Mouse (Mus musculus) liver, embryonic 13.5 days (tissue): ENCODE results near the gene Arhgap5. TPM values are rescaled to one million over a fixed set of nuclear protein-coding genes. Genes with fewer than 3 reads are reported as not detected.

Experiments used
- ATAC-seq: fragments of 200-750 bp; cut with Nextera tagmentation; 2 replicates; pipeline ENCODE4 v1.8.0; 2017; ENCODE audit warnings: low read depth, mild to moderate bottlenecking, moderate number of reproducible peaks, moderate library complexity
- DNase-seq: peaks from one replicate; pipeline ENCODE4 v3.0.0; 2022
- H3K27ac ChIP-seq: fragments of 300-500 bp; sonication (generic); 2 replicates; pipeline ENCODE4 v1.5.1; 2015; ENCODE audit warnings: moderate library complexity, mild to moderate bottlenecking, inconsistent platforms
- H3K27me3 ChIP-seq: fragments of 300-500 bp; sonication (generic); 2 replicates; pipeline ENCODE4 v1.6.1; 2015; ENCODE audit warnings: mild to moderate bottlenecking, inconsistent platforms
- H3K36me3 ChIP-seq: fragments of 300-500 bp; sonication (generic); 2 replicates; pipeline ENCODE4 v1.6.1; 2015; ENCODE audit warnings: mild to moderate bottlenecking, inconsistent platforms
- H3K4me1 ChIP-seq: fragments of 300-500 bp; sonication (generic); replicated peaks from 2 replicates; pipeline ENCODE4 v1.6.1; 2015; ENCODE audit warnings: inconsistent platforms
- H3K4me2 ChIP-seq: fragments of 300-500 bp; sonication (generic); 2 replicates; pipeline ENCODE4 v1.6.1; 2015; ENCODE audit warnings: inconsistent platforms, mild to moderate bottlenecking, moderate library complexity
- H3K4me3 ChIP-seq: fragments of 300-500 bp; sonication (generic); replicated peaks from 2 replicates; pipeline ENCODE4 v1.5.1; 2015; ENCODE audit warnings: mild to moderate bottlenecking, inconsistent platforms
- H3K9ac ChIP-seq: fragments of 300-500 bp; sonication (generic); 2 replicates; pipeline ENCODE4 v1.6.1; 2015; ENCODE audit warnings: mild to moderate bottlenecking, inconsistent platforms
- H3K9me3 ChIP-seq: fragments of 300-500 bp; sonication (generic); replicated peaks from 2 replicates; pipeline ENCODE4 v1.6.1; 2016; ENCODE audit warnings: inconsistent platforms
- WGBS: fragments of 180-500 bp; shearing (Covaris S2); methylation state at CpG from one replicate; pipeline ENCODE4 v1.1.7; 2015; ENCODE audit not compliant: insufficient replicate concordance; 5-methylcytosine and 5-hydroxymethylcytosine counted together
- polyA plus RNA-seq: library from polyadenylated mRNA; unstranded; fragments of >200 nt; fragmentation: Nextera tagmentation; extraction: Ambion mirVana; gene quantifications from 2 replicates; pipeline ENCODE4 v1.2.1, GENCODE M21; 2015

The Arhgap5 gene
- polyA plus RNA-seq, 1 experiment from 2014 or later, result 7.5 TPM

DNA sequence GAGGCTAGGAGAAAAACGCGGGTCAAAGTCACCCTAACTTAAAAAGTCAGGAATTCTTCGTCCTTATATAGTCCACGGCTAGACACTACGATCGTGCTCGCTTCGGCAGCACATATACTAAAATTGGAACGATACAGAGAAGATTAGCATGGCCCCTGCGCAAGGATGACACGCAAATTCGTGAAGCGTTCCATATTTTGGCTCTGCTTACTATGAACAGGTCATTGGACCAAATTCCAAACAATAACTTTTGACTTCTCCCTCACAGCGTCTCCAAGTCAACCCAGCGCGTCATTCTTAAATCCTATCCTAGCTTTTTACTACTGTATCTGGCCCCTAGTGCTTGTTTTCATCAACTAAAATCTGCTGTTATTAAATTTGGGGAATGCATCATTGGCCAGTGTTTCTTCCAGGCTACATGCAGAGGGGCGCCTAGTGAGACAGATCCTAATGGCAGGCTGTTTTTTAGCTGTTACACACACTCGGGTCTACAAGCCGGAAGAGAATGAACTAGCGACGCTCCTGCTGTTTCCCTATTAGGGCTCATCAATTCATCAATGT lies 100.0 kb downstream of the Arhgap5 start:
- H3K9me3 ChIP-seq, result 0 out of 2 replicates have a peak, but pooled peaks cover under 1% of the 10 kb centered on the region
- ATAC-seq, result peak; percentile 82
- H3K36me3 ChIP-seq, result no peaks in the 10 kb centered on the region
- H3K4me1 ChIP-seq, result peaks cover 18% of the 10 kb centered on the region
- peak overlapping the region; percentile 74 for H3K9ac ChIP-seq
- under 1% methylated on average over 21 of the region's 21 CpGs for WGBS
- peak overlapping the region; percentile 68 for H3K4me3 ChIP-seq
- peak overlapping the region; percentile 92 for H3K27ac ChIP-seq
- H3K4me2 ChIP-seq, result peak overlapping the region; percentile 87
- H3K27me3 ChIP-seq, result no peaks in the 10 kb centered on the region
- peak; percentile 69 for DNase-seq

DNA sequence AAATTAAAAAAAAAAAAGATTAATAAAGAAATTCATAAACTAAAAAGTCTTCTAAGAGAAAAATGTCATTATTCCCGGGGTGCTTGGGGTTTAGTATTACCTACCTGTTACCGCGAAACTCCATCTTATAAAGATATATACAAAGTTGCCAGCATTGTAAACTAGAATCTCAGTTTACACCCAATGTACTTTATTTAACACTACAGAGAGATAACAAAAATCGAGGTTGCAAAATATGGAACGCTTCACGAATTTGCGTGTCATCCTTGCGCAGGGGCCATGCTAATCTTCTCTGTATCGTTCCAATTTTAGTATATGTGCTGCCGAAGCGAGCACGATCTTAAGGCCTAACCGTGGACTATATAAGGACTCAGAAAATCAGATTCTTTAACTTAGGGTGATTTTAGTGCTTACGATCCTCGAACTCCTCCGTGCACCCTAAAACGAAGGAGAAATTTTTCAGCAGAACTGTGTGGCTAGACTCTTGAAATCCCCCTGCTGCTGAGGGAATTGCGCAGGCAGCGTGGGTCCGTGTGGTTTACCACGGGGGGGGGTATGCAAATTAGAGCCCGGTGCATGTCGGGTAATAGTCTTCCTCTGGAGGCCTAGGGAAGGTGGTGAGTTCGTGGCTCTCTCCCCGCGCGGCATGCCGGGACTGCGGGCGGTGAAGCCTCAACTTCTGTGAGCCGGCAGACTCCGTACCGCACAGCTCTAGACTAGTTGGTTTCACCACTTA lies 100.7 kb downstream of the Arhgap5 start:
- Histone ChIP-seq H3K4me2 (peak overlapping the region; percentile 87), H3K4me1 (peaks cover 18% of the 10 kb centered on the region), H3K27me3 (no peaks in the 10 kb centered on the region), H3K9me3 (no peaks in the 10 kb centered on the region), H3K27ac (peak overlapping the region; percentile 92), H3K4me3 (peak overlapping the region; percentile 68), H3K9ac (peak overlapping the region; percentile 74), H3K36me3 (no peaks in the 10 kb centered on the region)
- WGBS, result under 1% methylated on average over 33 of the region's 33 CpGs
- peak; percentile 86 for DNase-seq
- ATAC-seq, result peak; percentile 87

DNA sequence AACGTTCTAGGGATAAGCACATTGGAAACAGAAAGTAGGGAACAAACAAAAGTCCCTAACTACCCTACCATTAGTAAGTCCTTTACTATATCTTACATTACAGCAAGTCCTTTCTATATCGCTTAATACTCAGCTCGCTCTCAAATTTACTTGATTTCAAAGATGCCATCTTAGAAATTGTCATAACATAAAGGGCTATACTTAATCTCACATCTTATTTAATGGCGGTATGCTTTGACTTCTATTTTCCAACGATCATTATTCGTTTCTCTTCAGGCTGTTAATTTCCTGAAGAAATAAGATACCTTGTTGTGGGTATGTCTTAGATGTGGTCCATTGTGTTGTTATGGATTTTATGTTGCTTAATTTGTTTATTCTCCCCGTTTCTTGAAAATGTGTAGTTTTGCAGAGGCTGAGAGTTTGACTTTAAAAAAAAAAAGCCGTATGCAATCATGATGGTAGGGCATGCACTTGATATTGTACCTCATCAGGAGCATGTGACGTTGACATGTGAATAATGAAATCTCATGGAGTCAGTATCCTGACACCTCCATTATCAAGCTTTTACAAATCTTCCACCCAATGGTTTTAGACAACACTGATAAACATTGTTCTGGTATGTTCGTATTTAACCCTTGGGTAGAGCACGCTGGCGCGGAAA lies 101.3 kb downstream of the Arhgap5 start:
- 45% methylated on average over 13 of the region's 13 CpGs for WGBS
- no peaks in the 10 kb centered on the region for H3K27me3 ChIP-seq
- no peaks in the 10 kb centered on the region for H3K9me3 ChIP-seq
- H3K27ac ChIP-seq, result peak overlapping the region; percentile 25; the same call in 1 of the 2 replicates
- peak overlapping the region; percentile 68 for H3K4me3 ChIP-seq
- ATAC-seq (no peak), DNase-seq (no peak)
- peaks cover 18% of the 10 kb centered on the region for H3K4me1 ChIP-seq
- no peaks in the 10 kb centered on the region for H3K36me3 ChIP-seq
- peak overlapping the region; percentile 87 for H3K4me2 ChIP-seq
- H3K9ac ChIP-seq, result peak overlapping the region; percentile 74

DNA sequence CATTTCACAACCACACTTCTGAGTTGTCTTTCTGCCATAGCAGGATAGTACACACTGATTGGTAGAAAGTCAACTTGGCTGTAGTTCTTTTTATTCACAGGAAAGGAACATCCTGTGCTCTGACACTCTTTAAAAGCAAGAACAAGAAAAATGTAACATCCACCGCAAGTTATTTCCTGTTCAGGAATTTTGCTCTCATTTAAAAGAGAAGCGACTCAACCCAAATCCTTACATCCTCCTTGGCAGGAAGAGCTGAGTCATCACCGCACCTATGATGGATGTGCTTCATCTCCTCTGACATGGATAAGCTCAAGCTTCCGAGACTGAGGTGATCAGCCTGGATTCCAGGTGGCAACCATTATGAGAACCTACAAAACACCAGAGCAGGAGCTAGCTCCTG lies 103.6 kb downstream of the Arhgap5 start:
- no peaks in the 10 kb centered on the region for H3K9me3 ChIP-seq
- H3K4me3 ChIP-seq, result no peak overlapping the region
- no peaks in the 10 kb centered on the region for H3K36me3 ChIP-seq
- H3K4me2 ChIP-seq, result no peak overlapping the region
- DNase-seq (no peak), ATAC-seq (no peak)
- peaks cover 12% of the 10 kb centered on the region for H3K4me1 ChIP-seq
- no peaks in the 10 kb centered on the region for H3K27me3 ChIP-seq
- H3K27ac ChIP-seq, result no peak overlapping the region
- 33% methylated on average over 4 of the region's 4 CpGs for WGBS
- no peak overlapping the region for H3K9ac ChIP-seq

DNA sequence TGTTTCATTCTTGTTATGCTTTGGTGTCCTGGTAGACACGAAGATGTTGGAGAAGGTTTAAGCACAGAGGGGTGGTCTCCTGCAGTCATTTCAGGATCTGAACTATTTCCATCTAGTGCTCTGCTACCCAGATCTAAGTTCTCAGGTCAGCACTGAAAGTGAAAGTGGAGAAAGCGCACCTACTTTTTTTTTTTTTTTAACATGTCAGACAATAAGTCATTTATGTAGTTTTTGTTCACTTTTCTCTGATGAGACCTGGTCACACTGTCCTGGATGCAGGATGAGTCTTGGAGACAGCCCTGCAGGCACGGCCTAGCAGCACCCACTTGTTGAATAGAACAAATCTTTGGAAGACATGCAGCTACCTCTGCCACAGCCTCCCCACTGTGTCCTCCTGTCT lies 111.9 kb downstream of the Arhgap5 start:
- Histone ChIP-seq H3K4me3 (no peak overlapping the region), H3K9ac (no peak overlapping the region), H3K36me3 (no peaks in the 10 kb centered on the region), H3K9me3 (no peaks in the 10 kb centered on the region), H3K27ac (no peak overlapping the region), H3K4me1 (no peaks in the 10 kb centered on the region), H3K27me3 (no peaks in the 10 kb centered on the region), H3K4me2 (no peak overlapping the region)
- DNase-seq (no peak), ATAC-seq (no peak)
- 53% methylated on average over 3 of the region's 3 CpGs for WGBS

DNA sequence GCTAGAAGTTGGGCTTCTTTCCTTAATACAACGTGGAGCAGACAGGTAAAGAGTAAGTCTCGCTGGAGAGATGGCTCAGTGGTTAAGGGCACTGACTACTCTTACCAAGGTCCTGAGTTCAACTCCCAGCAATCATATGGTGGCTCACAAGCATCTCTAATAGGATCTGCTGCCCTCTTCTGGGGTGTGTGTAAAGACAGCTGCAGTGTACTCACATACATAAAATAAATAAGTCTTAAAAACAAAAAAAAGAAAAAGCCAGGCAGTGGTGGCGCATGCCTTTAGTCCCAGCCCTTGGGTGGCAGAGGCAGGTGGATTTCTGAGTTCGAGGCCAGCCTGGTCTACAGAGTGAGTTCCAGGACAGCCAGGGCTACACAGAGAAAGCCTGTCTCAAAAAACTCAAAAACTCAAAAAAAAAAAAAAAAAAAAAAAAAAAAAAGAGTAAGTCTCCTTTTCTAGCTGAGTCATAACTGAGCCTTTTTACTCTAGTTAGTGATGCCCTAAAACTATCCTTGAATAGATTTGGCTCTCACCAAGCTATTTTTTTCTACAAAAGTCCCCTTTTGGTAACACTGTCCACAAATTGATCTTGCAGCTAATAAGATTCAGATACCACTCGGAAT lies 114.8 kb downstream of the Arhgap5 start:
- no peaks in the 10 kb centered on the region for H3K9me3 ChIP-seq
- H3K27me3 ChIP-seq, result no peaks in the 10 kb centered on the region

DNA sequence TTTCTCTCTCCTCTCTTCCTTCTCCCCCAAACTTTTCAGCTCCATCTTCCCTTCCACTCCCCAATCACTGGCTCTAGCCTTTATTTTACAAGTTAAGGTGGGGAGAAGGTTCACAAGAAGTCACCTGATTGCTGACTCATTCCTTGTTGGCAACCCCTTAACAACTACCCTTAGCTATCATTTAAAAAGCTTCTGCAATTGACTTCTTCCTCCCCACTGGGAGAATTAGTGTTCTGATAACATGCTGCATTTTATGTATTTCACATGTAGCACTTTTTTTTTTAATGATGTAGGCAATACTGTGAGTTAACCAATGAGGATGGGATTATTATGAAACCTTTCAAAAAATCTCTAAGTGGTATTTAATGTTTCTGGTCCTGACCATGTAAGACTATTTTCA lies 115.9 kb downstream of the Arhgap5 start:
- Histone ChIP-seq H3K4me1 (no peaks in the 10 kb centered on the region), H3K9me3 (no peaks in the 10 kb centered on the region), H3K27ac (no peak overlapping the region), H3K4me3 (no peak overlapping the region), H3K9ac (no peak overlapping the region), H3K36me3 (no peaks in the 10 kb centered on the region), H3K4me2 (no peak overlapping the region), H3K27me3 (no peaks in the 10 kb centered on the region)
- ATAC-seq (no peak), DNase-seq (no peak)

More for the DNA sequence above, 114.8 kb downstream of the Arhgap5 start:
- no peak for ATAC-seq
- Histone ChIP-seq H3K27ac (no peak overlapping the region), H3K4me3 (no peak overlapping the region), H3K4me2 (no peak overlapping the region), H3K36me3 (no peaks in the 10 kb centered on the region), H3K4me1 (no peaks in the 10 kb centered on the region), H3K9ac (no peak overlapping the region)
- no peak for DNase-seq
- WGBS, result 61% methylated on average over 5 of the region's 5 CpGs

Other genes with a start within 250 kb of the Arhgap5 start
- gene Akap6, start 195.4 kb downstream of the Arhgap5 start, polyA plus RNA-seq, result 0.03 and 0.05 TPM in 2 replicates